Mouse (Mus musculus) left cerebral cortex, adult 9 months (tissue): ENCODE results near the gene Tmem164.
A peak's percentile ranks its signal among the peaks of the same experiment; 100 is the strongest.

ENCODE experiments used
- DNase-seq, 2 experiments: peaks; one replicate each; pipeline ENCODE4 v3.0.0; 2022; ENCODE audit warnings: low spot score in 2 of 2

Gene Tmem164

DNA sequence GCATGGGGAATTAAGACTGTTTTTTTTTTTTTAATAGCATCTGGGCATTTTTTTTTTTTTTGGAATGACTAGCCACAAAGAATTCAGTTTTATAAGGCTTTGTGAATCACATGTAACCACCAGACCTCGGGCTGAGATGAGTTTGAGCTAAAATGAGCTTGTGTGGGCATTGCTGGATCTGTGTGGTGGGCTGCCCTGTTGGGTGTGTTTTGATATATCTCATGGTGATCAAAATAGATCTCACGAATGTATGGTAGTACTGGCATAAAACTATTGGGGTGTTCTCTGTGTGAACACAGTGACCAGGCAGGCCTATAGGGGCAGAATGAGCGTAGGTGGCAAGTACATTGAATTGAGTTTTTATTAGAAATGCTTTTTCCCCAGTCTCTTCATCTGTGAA, 67.4 kb downstream of the Tmem164 start:
- peak; percentile 8 to 22 for DNase-seq

DNA sequence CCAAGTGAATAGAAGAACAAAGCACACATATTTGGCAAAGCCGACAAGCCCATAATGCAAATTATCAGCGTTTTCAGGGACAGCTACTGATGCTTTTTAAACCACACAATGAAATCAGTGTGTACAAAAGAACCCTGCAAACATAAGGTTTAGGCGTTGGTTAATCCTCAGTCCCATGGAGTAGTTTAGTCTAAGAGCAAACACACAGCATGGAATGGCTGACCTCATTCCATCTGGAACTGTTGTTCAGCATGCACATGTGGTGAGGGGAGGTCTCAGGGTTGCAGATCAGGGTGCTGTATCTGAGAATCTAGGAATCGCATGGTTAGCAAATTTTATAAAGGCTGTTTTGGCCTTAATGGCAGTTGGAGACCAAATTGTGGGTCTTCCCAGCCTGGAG, 69.6 kb downstream of the Tmem164 start:
- no peak for DNase-seq

DNA sequence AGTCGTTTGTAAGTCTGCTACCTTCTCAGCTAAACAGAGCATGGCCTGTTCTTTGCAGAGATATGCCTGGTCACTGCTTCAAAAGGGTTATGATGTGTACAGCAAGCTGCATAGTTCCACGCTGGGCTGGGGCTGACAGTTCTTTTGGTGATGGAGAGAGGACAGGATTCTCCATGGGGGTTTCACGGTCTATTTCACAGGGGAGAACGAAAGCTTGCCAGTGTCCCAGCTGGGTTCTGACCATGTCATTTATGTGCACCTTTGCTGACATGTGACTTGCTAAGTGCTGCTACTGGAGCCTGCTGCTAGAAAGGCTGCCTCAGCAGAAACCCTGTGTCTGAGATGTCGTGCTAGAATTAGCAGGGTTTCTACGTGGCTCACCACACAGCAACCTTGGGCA, 74.3 kb downstream of the Tmem164 start:
- DNase-seq = no peak

DNA sequence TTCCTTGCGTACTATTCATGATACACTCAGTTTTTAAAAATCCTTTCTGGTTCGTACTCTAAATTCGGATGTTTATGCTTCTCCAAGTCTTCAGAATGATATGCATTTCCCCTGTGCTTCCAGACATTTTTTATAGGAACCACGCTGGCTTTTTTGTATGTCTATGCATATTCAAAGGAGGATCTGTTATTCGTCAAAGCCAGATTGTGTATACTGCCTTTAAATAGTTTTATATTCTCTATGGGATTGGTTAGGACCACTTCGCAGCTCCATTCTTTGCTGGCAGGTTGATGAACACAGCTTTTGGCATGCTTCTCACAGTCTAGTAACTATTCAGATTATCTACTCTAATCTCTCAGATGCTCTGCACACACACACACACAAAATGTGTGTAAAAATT, 79.2 kb downstream of the Tmem164 start:
- no peak for DNase-seq

DNA sequence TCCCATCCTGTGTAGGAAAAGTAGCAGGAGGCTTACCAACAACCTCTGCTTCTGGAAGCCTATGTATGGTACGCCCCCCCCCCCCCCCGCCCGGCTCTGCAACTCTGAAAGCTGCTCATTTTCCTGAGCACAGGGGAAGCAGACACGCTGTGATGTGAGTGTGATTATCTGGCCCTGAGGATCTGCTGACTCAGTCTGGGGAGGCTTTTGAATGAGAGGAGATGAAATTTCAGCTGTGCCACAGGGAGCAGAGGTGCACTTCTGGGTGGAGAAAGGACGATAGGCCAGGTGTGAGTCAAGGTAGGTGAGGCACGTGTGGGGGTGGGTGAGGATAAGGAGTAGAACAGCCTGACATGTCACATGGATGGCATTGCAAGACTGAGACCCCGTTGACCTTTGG, 82.1 kb downstream of the Tmem164 start:
- DNase-seq = no peak

DNA sequence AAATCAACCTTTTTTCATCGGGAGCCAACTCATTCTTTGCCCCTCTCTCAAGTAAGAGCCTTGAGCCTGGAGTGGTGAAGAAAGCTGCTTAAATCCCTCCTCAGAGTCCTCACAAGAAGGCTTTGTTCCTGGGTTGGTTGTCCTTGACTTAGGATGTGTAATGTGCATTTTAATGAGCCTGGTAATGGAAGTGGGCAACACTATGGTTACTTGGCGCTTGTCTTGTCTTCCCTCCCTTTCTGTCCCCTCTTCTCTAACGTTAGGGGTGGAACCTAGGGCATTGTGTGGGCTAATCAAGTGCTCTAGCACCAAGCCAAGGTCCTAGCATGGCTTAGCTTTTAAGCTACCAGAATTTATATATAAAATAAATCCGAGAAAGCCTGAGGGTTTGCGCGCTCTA, 88.5 kb downstream of the Tmem164 start:
- no peak for DNase-seq

DNA sequence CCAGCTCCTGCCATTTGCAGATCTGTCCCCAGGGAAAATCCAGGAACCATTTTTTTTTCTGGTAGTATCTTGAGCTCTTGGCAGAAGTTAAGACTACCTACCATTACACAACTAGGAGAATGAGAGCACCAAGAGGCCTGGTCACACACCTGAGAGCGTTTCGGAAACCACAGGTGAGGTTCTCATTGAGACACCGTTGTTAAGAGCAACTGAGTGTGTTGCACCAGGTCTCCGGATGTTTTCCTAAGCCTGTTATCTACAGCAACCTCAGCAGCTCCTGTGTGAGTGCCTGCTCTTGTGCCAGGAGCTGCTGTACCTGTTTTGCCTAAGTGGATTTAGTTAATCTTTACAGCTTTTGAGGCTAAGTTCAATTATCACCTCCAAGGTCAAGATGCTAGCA, 92.5 kb downstream of the Tmem164 start:
- no peak for DNase-seq

DNA sequence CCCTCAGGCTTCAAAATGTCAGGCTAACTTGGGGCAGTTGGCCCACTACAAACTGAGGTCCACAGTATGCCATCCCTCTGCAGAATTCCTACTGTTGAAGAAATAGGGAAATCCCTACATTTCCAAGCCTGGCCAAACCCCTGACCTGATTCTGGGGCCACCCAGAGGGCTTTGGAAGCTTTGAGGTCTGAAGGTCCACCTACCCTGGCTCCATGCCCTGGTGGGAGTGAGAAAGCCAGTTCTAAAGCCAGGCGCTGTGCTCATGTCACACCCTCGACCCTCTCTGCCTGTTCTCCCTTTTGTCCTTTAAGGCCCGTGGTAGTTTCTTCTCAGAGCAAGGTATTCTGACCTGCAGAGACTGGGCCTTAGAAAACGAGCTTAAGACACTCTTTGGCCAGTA, 94.9 kb downstream of the Tmem164 start:
- DNase-seq = peak in 1 of 2 experiments; percentile 7

DNA sequence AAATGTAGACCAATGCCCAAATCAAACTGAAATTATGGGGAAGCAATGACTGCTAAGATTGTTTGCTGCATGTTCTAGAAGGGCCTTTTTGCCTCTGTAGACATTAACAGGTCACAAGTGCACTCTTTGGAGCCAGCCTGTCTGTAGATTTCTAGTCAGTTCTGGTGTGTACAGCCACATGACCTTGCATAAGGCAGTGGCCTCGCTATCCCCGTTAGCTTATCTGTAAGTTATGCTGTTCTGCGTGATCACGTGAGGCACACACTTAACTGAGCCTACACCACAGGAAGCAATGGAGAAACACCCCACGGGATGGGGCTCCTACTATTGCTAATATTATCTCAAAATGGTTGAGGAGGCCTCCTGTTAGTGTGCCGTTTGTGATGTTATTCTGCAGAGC, 97.4 kb downstream of the Tmem164 start:
- DNase-seq = no peak

DNA sequence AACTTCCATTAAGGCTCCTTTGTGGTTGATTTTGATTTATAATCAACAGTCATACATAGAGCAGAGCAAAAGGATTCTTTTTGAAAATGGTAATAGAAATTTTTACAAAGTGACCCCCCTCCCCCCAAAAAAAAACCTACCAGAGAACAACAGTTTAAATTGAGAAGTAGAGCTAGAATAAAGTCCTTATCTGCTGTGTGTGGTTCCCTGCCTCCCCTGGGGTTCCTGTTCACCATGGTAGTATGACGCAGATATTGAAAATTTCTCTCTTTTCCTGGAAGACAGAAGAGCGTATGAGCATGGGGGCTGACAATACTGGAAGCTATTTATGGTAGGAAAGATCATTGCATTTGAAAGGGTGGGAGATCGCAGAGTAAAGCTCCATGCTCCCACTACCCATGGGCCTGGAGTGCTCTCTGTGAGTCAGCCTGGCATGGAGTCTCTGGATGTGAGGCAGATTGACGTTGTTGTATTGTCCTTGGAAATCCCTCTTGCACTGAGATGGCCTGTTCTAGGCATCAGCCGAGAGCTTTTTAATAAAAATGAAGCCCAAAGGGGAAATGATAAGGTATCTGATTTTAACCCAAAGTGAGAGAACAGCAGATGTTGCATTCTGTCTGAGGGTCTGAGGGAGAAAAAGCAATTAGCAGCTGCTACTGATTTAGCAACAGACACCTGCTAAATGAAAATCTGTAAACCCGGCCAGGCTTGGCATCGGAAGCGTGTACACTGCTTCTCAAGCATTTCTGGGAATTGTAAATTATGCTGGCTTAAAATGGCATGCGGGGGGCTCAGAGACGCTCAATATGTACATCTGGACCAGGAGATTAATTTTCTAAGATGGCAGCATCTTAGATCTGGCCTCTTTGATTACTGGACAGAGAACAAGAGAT, 105.2 kb downstream of the Tmem164 start:
- peak in 1 of 2 experiments; percentile 11 for DNase-seq

DNA sequence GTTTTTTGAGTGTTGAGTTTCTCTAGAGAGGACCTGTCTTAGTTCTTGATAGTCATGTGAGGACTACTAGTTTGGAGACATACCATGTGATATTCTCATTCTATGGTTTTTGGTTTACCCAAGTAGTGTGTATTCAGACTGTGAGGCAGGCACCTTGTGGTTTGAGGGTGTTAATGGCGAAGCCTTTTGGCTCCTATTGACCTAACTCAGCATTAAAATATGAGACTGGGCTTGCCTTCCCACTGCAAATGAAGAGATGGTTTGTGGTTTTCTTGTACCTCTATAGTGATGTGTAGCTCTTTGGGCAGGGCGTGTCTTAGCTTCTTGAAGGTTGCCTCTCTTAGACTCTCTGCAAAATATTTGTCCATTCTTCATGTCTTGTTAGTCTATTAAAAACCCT, 111.0 kb downstream of the Tmem164 start:
- no peak for DNase-seq

DNA sequence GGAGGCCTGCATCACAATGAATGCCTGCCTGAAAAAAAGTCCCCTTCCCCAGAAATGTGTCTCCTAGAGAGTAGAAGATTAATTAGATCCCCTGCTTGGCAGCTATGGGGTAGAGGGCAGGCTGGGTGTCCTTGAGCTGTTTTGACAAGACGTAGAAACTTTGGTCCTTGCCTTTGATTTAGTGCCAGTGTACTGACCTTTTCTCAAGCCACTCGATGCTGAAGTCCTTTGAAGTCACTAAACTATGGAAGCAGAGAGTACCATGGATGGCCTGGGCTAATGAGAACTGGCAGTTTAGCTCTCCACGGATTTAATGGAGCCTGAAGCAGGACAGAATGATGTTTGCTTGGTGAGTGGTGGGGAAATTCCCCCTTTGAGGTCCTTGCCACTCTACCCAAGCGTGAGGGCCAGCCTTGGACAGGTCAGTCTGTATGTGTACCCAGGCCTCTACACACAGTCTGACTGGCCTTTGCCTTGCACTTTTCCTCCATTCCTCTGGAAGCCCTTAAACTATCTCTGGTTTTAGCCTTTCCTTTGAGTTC, 112.9 kb downstream of the Tmem164 start:
- DNase-seq = no peak

DNA sequence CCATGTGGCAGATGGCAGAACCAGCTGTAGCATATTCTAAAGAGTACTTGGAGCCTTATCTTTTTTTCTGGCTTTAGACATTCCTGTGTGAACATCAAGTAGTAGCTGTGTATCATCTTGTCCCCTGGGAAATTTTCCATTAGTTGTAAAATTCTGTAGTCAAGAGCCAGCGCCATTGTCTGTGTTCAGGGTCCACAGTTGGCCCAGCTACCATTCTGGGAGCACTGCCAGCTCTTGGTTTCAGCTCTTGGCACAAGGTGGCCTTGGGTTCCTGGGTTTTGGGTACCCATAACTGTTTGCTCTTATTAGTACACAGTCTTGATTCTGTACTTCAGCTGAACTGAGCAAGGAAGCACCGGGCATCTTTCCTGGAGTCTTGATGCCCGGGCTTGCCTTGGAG, 123.4 kb downstream of the Tmem164 start:
- peak in 1 of 2 experiments; percentile 24 for DNase-seq

DNA sequence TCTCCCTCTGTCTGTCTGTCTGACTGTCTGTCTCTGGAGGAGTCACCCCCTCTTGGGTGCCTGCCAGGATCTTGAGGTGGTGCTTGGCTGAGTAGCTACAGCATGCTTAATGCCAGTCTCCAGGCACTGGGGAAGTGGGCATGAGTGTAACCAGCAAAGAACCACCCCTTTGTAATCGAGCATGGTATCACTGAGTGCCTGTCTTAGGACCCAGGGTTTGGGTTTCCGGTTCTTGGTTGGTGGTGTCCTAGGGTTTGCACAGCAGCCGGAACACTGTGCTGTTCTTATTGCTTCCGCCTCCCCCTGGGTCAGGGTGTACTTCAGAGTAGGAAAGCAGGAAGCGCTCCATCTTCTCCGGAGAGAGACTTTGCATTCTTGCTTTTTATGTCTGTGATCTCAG, 124.9 kb downstream of the Tmem164 start:
- DNase-seq = no peak

DNA sequence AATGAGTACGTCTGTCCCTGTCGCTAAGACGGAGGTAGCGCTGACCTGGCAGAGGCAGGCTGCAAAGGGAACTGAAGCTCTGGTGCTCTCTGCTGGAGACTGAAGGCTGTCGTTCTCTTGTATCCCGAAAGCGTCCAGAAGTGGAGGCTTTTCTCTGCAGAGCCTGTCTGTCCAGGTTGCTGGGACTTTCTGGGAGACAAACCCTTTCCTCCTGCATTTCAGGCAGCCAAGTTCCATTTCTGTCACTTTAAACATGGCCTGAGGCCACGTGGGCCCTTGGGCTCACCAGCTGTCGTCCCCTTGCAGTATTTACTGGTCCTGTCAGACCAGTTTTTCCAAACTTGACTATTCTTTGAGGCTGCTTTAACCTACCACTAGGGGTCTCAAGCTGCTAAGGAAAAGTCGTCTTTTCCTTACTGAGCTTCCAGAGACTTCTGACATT, 125.4 kb downstream of the Tmem164 start:
- DNase-seq = no peak

DNA sequence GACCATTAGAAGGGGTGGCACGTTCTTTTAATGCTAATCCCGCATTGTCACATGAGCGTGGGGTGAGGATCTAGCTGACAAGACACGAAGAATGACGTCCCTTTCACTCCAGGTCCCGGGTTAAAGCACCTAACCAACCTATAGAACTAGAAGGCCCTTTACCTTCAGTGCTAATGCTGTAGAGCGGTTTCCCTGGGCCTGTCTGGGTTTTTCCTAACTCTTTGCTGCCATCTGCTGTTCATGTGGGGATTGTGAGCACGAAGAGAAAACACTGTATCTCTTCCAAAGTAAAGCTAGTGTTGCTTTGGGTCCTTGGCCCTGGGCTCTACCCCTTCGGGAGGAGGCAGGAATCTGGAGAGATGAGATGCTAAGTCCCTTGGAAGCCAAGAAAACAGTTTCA, 127.2 kb downstream of the Tmem164 start:
- DNase-seq = peak in 1 of 2 experiments; percentile 70

DNA sequence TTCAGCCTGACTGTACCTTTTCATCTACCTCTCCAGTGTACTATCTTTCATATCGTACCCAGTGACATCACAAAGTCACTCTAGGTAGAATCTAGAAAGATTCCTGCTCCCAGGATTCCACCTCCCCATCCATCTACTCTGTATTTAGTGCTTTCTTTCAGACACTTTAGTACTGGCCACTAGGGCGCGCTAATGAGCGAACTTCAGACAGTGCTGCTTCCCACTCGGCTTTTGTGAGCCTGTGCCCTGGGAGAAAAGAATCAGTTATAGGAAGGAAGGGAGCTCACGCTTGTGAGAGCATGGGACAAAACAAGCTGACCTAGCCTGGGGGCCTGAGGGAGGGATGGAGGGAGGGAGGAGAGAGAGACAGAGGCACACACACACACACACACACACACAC, 131.9 kb downstream of the Tmem164 start:
- DNase-seq = peak in 1 of 2 experiments; percentile 52

DNA sequence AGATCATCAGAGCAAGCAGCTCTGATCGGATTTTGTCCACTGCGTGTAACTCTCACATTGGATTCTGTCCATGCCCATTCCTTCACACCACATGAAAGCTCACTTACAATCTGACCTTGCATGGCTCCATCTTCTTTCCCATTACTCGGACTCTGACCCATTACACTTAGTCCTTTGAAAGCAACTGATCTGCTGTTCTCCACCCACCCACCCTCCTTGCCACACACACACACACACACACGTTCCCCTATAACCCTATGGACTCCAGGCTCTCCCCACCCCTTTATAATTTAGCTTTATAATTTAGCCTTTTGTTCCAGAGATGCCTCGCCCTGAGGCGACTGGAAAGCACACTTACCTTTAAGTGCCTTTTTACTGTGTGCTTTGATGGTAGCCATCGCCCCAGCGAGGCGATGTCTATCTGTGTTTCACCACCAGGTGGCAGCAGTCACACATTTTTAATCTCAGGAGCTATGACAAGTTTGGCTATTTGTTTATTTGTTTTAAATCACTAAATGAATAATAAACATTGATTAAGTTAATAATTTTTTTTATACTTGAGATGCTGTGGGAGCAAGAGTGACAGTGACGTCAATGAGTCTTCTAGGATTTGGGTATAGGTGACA, 137.0 kb downstream of the Tmem164 start:
- DNase-seq = peak in 1 of 2 experiments; percentile 43

DNA sequence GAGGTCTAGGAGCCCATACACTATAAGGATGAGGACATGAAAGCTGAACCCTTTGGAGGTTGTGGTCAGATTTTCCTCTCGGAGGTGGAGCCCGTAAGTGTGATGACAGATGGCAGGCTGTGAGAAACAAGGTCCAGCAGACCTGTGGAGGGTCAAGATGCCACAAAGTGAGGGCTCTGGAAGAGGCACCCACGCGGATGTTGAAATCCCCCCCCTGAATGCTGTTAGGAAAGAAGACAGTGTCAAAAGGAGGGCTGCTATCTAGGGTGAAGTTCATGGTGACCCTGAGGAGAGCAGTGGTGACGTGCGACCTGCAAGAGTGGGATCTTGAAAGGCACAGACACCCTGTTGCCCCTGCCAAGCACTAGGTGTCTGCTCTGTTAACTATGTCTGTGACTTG, 140.0 kb downstream of the Tmem164 start:
- no peak for DNase-seq

DNA sequence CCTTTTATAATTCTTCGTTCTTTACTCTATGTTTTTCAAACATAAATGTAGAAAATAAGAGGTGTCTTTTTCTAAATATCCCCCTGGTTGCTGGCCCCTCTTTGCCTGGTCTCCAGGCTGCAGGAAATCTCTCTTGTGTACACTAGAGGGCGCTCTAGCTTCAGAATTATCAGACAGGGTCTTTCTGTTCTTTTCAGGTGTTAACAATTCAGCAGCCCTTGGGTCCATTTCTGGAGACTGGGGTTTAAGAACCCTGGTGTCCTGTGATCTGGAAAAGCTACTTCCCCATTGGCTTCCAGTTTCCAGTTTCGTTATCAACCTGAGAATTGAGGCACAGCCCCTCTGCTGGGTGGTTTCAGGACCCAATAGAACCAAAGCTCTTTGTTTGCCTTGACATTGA, 140.6 kb downstream of the Tmem164 start:
- DNase-seq = no peak

DNA sequence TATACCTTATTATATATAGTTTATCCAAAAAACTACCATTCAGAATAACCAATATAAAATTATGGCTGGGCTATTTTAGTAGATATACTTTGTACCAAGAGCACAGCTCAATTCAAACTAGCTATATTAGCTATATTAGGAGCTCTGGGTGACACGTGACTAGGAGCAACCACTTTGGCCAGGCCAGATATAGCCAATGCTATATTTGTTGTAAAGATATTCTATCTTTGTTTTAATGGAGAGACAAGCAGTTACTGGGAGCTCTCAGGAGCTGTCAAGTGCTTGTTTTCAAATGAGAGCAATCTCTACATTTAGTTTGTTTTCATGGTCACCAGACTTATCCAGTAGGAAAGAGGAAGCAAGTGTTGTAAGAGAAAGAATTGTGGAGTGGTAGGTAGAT, 144.1 kb downstream of the Tmem164 start:
- DNase-seq = no peak

DNA sequence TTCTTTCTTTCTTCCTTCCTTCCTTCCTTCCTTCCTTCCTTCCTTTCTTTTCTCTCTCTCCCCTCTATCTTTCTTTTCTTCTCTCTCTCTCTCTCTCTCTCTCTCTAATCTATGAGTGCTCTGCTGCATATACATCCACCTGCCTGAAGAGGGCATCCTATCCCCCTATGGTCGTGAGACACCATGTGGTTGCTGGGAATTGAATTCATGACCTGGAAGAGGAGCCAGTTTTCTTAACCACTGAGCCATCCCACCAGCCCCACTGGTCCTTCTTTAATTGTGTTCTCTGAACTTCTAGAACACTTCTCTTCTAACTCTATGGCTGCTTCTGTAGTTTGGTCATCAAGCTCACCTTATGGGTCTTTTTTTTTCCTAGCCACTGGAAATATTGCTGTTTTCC, 146.4 kb downstream of the Tmem164 start:
- DNase-seq = no peak
